Mouse (Mus musculus) intestine, postnatal 0 days (tissue): ENCODE data around the gene Midn. TPM values are rescaled to one million over a fixed set of nuclear protein-coding genes. Genes with fewer than 3 reads are reported as not detected.

ENCODE experiments used
- ATAC-seq: fragments of 200-750 bp; cut with Nextera tagmentation; 2 replicates; pipeline ENCODE4 v1.8.0; 2017; ENCODE audit warnings: mild to moderate bottlenecking, moderate TSS enrichment, moderate library complexity
- H3K27ac ChIP-seq: fragments of 300-500 bp; sonication (generic); 2 replicates; pipeline ENCODE4 v1.5.1; 2014; ENCODE audit warnings: mild to moderate bottlenecking, low read depth, low read length, moderate library complexity
- H3K27me3 ChIP-seq: fragments of 300-500 bp; sonication (generic); replicated peaks from 2 replicates; pipeline ENCODE4 v1.6.1; 2014; ENCODE audit warnings: low read length, mixed read lengths; ENCODE audit not compliant: control insufficient read depth, insufficient read depth
- H3K36me3 ChIP-seq: fragments of 300-500 bp; sonication (generic); 2 replicates; pipeline ENCODE4 v1.6.1; 2014; ENCODE audit warnings: mild to moderate bottlenecking, moderate library complexity; ENCODE audit not compliant: control insufficient read depth, insufficient read depth
- H3K4me1 ChIP-seq: fragments of 300-500 bp; sonication (generic); replicated peaks from 2 replicates; pipeline ENCODE4 v1.6.1; 2014; ENCODE audit warnings: antibody characterized with exemption, low read length, mixed read lengths; ENCODE audit not compliant: control insufficient read depth, insufficient read depth
- H3K4me2 ChIP-seq: fragments of 300-500 bp; sonication (generic); replicated peaks from 2 replicates; pipeline ENCODE4 v1.6.1; 2014; ENCODE audit warnings: low read depth, mild to moderate bottlenecking, moderate library complexity
- H3K4me3 ChIP-seq: fragments of 300-500 bp; sonication (generic); 2 replicates; pipeline ENCODE4 v1.5.1; 2014; ENCODE audit warnings: low read depth, low read length
- H3K9ac ChIP-seq: fragments of 300-500 bp; sonication (generic); 2 replicates; pipeline ENCODE4 v1.6.1; 2014; ENCODE audit warnings: mild to moderate bottlenecking, low read depth, low read length
- H3K9me3 ChIP-seq: fragments of 300-500 bp; sonication (generic); 2 replicates; pipeline ENCODE4 v1.6.1; 2016; ENCODE audit warnings: mixed run types; ENCODE audit not compliant: control insufficient read depth
- CTCF ChIP-seq: sonication (generic); IDR thresholded peaks from 2 replicates; pipeline ENCODE4 v1.5.1; 2016; ENCODE audit warnings: low read depth, mild to moderate bottlenecking, control low read depth, antibody characterized with exemption, moderate library complexity
- WGBS: fragments of 180-500 bp; shearing (Covaris S2); extraction: QIAGEN DNeasy Blood & Tissue Kit; methylation state at CpG from one replicate; pipeline ENCODE4 v1.1.7; 2014; 5-methylcytosine and 5-hydroxymethylcytosine counted together
- polyA plus RNA-seq: library from polyadenylated mRNA; unstranded; fragments of >200 nt; fragmentation: Nextera tagmentation; extraction: Ambion mirVana; gene quantifications from 2 replicates; pipeline ENCODE4 v1.2.1, GENCODE M21; 2015

Midn gene
- polyA plus RNA-seq, 1 experiment from 2014 or later: 19.5 TPM

DNA sequence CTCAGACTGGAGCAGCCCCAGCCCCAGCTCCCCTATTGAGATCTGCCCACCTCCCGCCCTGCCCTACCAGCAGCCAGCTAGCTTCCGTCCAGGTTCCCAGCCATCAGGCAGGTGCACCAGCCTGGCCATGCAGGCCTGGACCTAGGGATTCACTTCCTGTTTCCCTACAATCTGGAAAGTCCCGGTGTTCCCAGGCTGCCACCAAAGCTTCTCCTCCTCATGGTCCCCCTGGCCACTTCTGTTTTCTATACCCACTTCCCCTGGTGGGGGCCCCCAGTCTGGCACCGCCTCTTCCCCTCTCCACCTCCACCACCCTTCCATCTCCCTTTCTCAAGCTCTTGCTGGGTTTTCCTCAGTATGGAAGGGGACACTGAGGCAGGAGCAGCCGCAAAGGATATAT, 42.6 kb upstream of the Midn start, which contains the start of gene Sbno2:
Gene Sbno2, minus strand, starts transcription at position 112 of the 400 bp plus-strand sequence.
- Histone ChIP-seq H3K9me3 (no peaks in the 10 kb centered on the region), H3K4me2 (peak within 1 kb of the TSS; percentile 41), H3K4me3 (no peak within 1 kb of the TSS), H3K27me3 (no peaks in the 10 kb centered on the region), H3K27ac (no peak within 1 kb of the TSS), H3K4me1 (peaks cover 6% of the 10 kb centered on the region; the same call in 1 of the 2 replicates), H3K36me3 (no peaks in the 10 kb centered on the region), H3K9ac (no peak within 1 kb of the TSS; the same call in 1 of the 2 replicates)
- no peak for TF ChIP-seq CTCF
- no peak for ATAC-seq
- 64% methylated on average over 5 of the region's 5 CpGs for WGBS

GRCm38 (mm10) chr10:80105926-80106325, 42.1 kb upstream of the Midn start:
- no peaks in the 10 kb centered on the region for H3K36me3 ChIP-seq
- peak; percentile 41 for ATAC-seq
- peaks cover 6% of the 10 kb centered on the region; the same call in 1 of the 2 replicates for H3K4me1 ChIP-seq
- no peak for TF ChIP-seq CTCF
- H3K9me3 ChIP-seq: no peaks in the 10 kb centered on the region
- H3K27me3 ChIP-seq: no peaks in the 10 kb centered on the region
- WGBS: 42% methylated on average over 5 of the region's 5 CpGs
- no peak overlapping the region for H3K4me3 ChIP-seq
- H3K4me2 ChIP-seq: peak overlapping the region; percentile 41
- no peak overlapping the region; the same call in 1 of the 2 replicates for H3K9ac ChIP-seq
- H3K27ac ChIP-seq: no peak overlapping the region

DNA sequence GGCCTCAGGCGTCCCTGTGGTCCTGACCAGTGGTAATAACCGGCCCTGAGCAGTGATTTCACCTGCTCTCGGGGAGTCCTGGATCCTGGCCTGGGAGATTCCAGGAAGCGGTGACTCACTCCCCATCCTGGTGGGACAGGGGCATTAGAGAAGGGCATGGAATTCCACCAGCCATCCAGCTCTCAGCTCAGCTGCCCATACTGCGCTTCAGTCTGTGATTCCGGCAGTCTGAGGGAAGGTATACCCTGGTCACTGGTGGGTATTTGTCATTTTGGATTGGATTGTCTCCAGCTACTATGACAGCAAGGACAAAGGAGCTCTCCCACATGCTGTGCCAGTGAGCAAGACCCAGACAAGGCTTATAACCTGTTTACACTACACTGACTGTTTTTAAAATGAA, 40.4 kb upstream of the Midn start:
- H3K9me3 ChIP-seq: no peaks in the 10 kb centered on the region
- no peaks in the 10 kb centered on the region; the same call in 1 of the 2 replicates for H3K4me1 ChIP-seq
- no peak overlapping the region for H3K4me3 ChIP-seq
- TF ChIP-seq CTCF: no peak
- no peak for ATAC-seq
- H3K36me3 ChIP-seq: no peaks in the 10 kb centered on the region
- H3K27me3 ChIP-seq: no peaks in the 10 kb centered on the region
- no peak overlapping the region; the same call in 1 of the 2 replicates for H3K27ac ChIP-seq
- 62% methylated on average over 6 of the region's 6 CpGs for WGBS
- H3K9ac ChIP-seq: no peak overlapping the region
- H3K4me2 ChIP-seq: no peak overlapping the region

DNA sequence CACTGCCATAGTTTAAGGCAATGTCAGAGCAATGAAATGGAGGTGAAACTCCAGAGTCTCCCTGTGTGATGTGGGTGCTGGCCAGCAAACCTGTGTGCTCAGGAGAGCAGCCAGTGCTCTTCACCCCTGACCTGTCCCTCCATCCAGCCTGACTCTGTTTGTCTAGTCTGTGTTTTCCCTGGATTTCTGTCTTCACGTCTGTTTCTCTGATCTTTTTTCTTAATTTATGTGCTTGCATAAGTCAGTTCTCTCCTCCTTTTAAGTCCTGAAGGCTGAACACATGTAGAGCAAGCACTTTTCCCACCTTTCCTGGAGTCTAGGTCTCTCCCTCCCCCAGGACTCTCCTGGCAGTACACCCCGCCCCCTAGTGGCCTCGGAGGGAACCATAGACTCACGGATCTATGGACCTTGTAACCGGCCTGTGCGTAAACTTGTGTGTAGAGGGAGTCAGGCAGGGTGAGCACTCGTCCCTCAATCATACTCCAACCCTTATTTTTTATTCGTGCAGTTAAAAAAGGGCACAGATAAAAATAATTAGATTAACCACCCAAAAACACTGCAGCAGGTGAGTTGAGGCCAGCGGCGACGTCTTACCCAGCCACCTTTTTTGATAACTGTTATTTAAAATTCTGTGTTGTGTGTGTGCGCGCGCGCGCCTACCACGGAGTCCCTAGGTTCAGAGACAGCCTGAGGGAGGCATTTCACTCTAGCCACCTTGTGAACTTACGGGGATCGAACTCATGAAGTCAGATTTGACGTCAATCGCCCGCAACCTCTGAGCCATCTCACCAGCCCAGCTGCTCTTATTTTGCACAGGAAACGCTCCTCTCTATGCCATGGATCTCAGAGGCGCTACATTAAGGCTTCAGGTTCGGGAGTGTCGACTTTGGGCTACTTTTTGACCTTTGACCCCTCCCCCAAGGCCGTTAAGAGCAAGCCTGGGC, 33.5 kb upstream of the Midn start:
- Histone ChIP-seq H3K27ac (peak overlapping the region; percentile 91), H3K4me2 (peak overlapping the region; percentile 73), H3K27me3 (no peaks in the 10 kb centered on the region), H3K9ac (peak overlapping the region; percentile 49), H3K36me3 (peaks cover 3% of the 10 kb centered on the region; the same call in 1 of the 2 replicates), H3K9me3 (no peaks in the 10 kb centered on the region), H3K4me1 (no peaks in the 10 kb centered on the region; the same call in 1 of the 2 replicates), H3K4me3 (peak overlapping the region; percentile 46)
- peak; percentile 55 for ATAC-seq
- TF ChIP-seq CTCF: peak; percentile 97
- WGBS: 3% methylated on average over 27 of the region's 27 CpGs

DNA sequence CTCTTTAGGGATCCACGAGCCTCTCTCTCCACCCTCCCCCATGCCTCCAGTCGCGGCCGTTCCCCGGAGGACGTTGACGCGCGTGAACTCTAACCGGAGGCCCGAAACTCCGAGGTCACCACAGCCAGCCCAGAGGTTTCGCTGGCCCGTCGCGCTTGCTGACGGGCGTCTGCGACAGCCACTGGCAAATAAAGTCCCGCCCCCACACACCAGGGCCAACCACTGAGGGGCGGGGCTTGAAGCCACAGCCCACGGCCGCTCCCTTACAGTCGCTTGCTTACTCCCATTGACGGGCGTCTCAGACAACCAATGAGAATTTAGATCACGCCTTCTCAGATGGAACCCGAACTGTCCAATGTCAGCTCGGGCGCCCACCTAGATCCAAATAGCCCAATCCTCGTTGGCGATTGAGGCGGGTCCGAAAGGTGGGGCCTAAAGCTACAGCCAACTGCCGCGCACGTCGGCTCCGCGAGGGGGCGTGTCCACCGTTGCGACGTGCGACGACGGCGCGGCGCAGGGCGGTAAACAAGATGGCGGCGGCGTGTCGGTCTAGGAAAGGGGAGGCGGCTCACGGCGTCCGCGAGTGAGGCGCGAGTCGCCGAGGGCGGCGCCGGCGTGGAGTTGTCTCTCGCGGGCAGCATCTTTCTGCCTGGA, 32.7 kb upstream of the Midn start, which contains the start of gene Stk11:
Gene Stk11, plus strand, starts transcription at position 514 of the 654 bp plus-strand sequence.
- Histone ChIP-seq H3K4me1 (no peaks in the 10 kb centered on the region; the same call in 1 of the 2 replicates), H3K36me3 (peaks cover 9% of the 10 kb centered on the region; the same call in 1 of the 2 replicates), H3K4me3 (peak within 1 kb of the TSS; percentile 90), H3K27me3 (no peaks in the 10 kb centered on the region), H3K27ac (peak within 1 kb of the TSS; percentile 91), H3K9ac (peak within 1 kb of the TSS; percentile 82), H3K9me3 (no peaks in the 10 kb centered on the region), H3K4me2 (peak within 1 kb of the TSS; percentile 87)
- peak; percentile 55 for TF ChIP-seq CTCF
- WGBS: under 1% methylated on average over 70 of the region's 70 CpGs
- ATAC-seq: peak; percentile 99

DNA sequence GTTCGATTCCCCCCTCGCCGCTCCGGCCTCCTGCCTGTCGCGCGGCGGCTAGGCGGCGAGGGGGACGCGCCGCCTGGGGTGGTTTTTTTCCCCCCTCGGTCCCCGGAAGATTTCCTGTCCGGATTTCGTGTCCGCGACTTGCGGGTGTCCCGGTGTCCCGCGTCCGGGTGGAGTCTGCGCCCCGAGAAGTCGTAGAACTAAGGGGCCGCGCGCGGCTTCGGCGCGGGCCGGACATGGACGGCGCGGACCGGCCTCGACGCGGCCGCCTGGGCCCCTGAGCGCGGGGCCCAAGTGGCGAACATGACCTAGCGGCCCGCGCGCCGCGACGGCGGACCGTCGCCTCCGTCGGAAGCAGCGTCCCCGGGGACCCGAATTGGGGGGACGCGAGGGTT, 32.1 kb upstream of the Midn start:
- TF ChIP-seq CTCF: no peak
- Histone ChIP-seq H3K4me2 (peak overlapping the region; percentile 87), H3K9ac (peak overlapping the region; percentile 82), H3K4me3 (peak overlapping the region; percentile 90), H3K27me3 (no peaks in the 10 kb centered on the region), H3K9me3 (no peaks in the 10 kb centered on the region), H3K36me3 (peaks cover 10% of the 10 kb centered on the region; the same call in 1 of the 2 replicates), H3K27ac (peak overlapping the region; percentile 68), H3K4me1 (no peaks in the 10 kb centered on the region; the same call in 1 of the 2 replicates)
- no peak for ATAC-seq
- under 1% methylated on average over 57 of the region's 63 CpGs for WGBS
